Mouse (Mus musculus) urinary bladder, postnatal 4 days (tissue): ENCODE data around the gene Cmtm3.

Experiments
- DNase-seq, 2 experiments: peaks; one replicate each; pipeline ENCODE4 v3.0.0; 2021 to 2022; ENCODE audit warnings: low spot score in 2 of 2

Gene Cmtm3

GRCm38 (mm10) chr8:104342426-104342825 lies 3.2 kb downstream of the Cmtm3 start:
- DNase-seq, result no peak

GRCm38 (mm10) chr8:104343957-104344356 lies 4.7 kb downstream of the Cmtm3 start:
- peak; percentile 75 to 90 for DNase-seq

- no peak for DNase-seq
Observed at GRCm38 (mm10) chr8:104344622-104345021, 5.4 kb downstream of the Cmtm3 start.

GRCm38 (mm10) chr8:104346706-104347105 lies 7.5 kb downstream of the Cmtm3 start:
- no peak for DNase-seq

GRCm38 (mm10) chr8:104348971-104349370 lies 9.8 kb downstream of the Cmtm3 start:
- no peak for DNase-seq

- no peak for DNase-seq
Observed at GRCm38 (mm10) chr8:104350047-104350446, 10.8 kb downstream of the Cmtm3 start.

GRCm38 (mm10) chr8:104353186-104353585 lies 14.0 kb downstream of the Cmtm3 start:
- no peak for DNase-seq

- no peak for DNase-seq
Observed at GRCm38 (mm10) chr8:104354504-104354903, 15.3 kb downstream of the Cmtm3 start.

- no peak for DNase-seq
Observed at GRCm38 (mm10) chr8:104358637-104359036, 19.4 kb downstream of the Cmtm3 start.

- no peak for DNase-seq
Observed at GRCm38 (mm10) chr8:104359778-104360456, 20.7 kb downstream of the Cmtm3 start.

- no peak for DNase-seq
Observed at GRCm38 (mm10) chr8:104365695-104366094, 26.5 kb downstream of the Cmtm3 start.

- no peak for DNase-seq
Observed at GRCm38 (mm10) chr8:104367398-104367797, 28.2 kb downstream of the Cmtm3 start.

GRCm38 (mm10) chr8:104369591-104369990 lies 30.4 kb downstream of the Cmtm3 start:
- DNase-seq, result no peak

GRCm38 (mm10) chr8:104370071-104370470 lies 30.9 kb downstream of the Cmtm3 start:
- DNase-seq, result no peak

- no peak for DNase-seq
Observed at GRCm38 (mm10) chr8:104371121-104371520, 31.9 kb downstream of the Cmtm3 start.

- DNase-seq, result no peak
Observed at GRCm38 (mm10) chr8:104373779-104374178, 34.6 kb downstream of the Cmtm3 start.

- no peak for DNase-seq
Observed at GRCm38 (mm10) chr8:104374269-104374668, 35.1 kb downstream of the Cmtm3 start.

GRCm38 (mm10) chr8:104374864-104375846 lies 35.9 kb downstream of the Cmtm3 start:
- DNase-seq, result peak in 1 of 2 experiments; percentile 37

- no peak for DNase-seq
Observed at GRCm38 (mm10) chr8:104375959-104376358, 36.7 kb downstream of the Cmtm3 start.

- DNase-seq, result no peak
Observed at GRCm38 (mm10) chr8:104376669-104377068, 37.5 kb downstream of the Cmtm3 start.

GRCm38 (mm10) chr8:104379301-104379836 lies 40.2 kb downstream of the Cmtm3 start:
- no peak for DNase-seq

GRCm38 (mm10) chr8:104380269-104380668 lies 41.1 kb downstream of the Cmtm3 start:
- no peak for DNase-seq
